Mouse (Mus musculus): ENCODE data around the gene Senp2. TPM values are rescaled to one million over a fixed set of nuclear protein-coding genes. Genes with fewer than 3 reads are reported as not detected.
"Not testable (repeated sequence)": the region's sequence is repeated elsewhere in the genome, so short reads cannot be mapped to it uniquely, and the experiment has no call there.

The Senp2 gene
- polyA plus RNA-seq, 1 experiment, result 66.7 TPM

- TF ChIP-seq POLR2A (IDR thresholded peaks at IDR 0.05; ENCODE audit: borderline replicate concordance, low read depth, low read length) (no peak), CTCF (IDR thresholded peaks at IDR 0.05; ENCODE audit: low read depth, low read length) (no peak)
- no peak overlapping the region for H3K27ac ChIP-seq (ENCODE audit: insufficient read depth, low read depth, low read length)
Measured at GRCm38 (mm10) chr16:21987956-21988355, 21.3 kb upstream of the Senp2 start.

GRCm38 (mm10) chr16:21990893-21991292 is 18.4 kb upstream of the Senp2 start:
- H3K27ac ChIP-seq (ENCODE audit: insufficient read depth, low read depth, low read length); H3K4me3 ChIP-seq (ENCODE audit: insufficient read depth, low read length); H3K4me1 ChIP-seq (ENCODE audit: control insufficient read depth, insufficient read depth, low read length): not testable (repeated sequence)

More at GRCm38 (mm10) chr16:21987956-21988355, 21.3 kb upstream of the Senp2 start:
- Histone ChIP-seq H3K4me3 (ENCODE audit: insufficient read depth, low read length) (no peak overlapping the region), H3K4me1 (ENCODE audit: control insufficient read depth, insufficient read depth, low read length) (peaks cover 3% of the 10 kb centered on the region; the same call in 1 of the 2 replicates)

GRCm38 (mm10) chr16:21991774-21992173 is 17.5 kb upstream of the Senp2 start:
- no peak overlapping the region for H3K27ac ChIP-seq (ENCODE audit: insufficient read depth, low read depth, low read length)
- peaks cover under 1% of the 10 kb centered on the region; the same call in 1 of the 2 replicates for H3K4me1 ChIP-seq (ENCODE audit: control insufficient read depth, insufficient read depth, low read length)
- TF ChIP-seq POLR2A (IDR thresholded peaks at IDR 0.05; ENCODE audit: borderline replicate concordance, low read depth, low read length), result no peak
- no peak for TF ChIP-seq CTCF (IDR thresholded peaks at IDR 0.05; ENCODE audit: low read depth, low read length)
- no peak overlapping the region for H3K4me3 ChIP-seq (ENCODE audit: insufficient read depth, low read length)

- no peak within 1 kb of the TSS for H3K27ac ChIP-seq (ENCODE audit: insufficient read depth, low read depth, low read length)
- peaks cover 12% of the 10 kb centered on the region for H3K4me1 ChIP-seq (ENCODE audit: control insufficient read depth, insufficient read depth, low read length)
- TF ChIP-seq POLR2A (IDR thresholded peaks at IDR 0.05; ENCODE audit: borderline replicate concordance, low read depth, low read length) (no peak), CTCF (IDR thresholded peaks at IDR 0.05; ENCODE audit: low read depth, low read length) (no peak)
- H3K4me3 ChIP-seq (ENCODE audit: insufficient read depth, low read length), result no peak within 1 kb of the TSS
Measured at GRCm38 (mm10) chr16:21995304-21995703, 14.0 kb upstream of the Senp2 start, which contains the start of gene Liph. TSS of gene Liph (minus strand) at chr16:21995663.

- TF ChIP-seq CTCF (IDR thresholded peaks at IDR 0.05; ENCODE audit: low read depth, low read length) (no peak), POLR2A (IDR thresholded peaks at IDR 0.05; ENCODE audit: borderline replicate concordance, low read depth, low read length) (no peak)
Measured at GRCm38 (mm10) chr16:21996402-21996801, 12.9 kb upstream of the Senp2 start.

GRCm38 (mm10) chr16:21996881-21997641 is 12.2 kb upstream of the Senp2 start:
- H3K27ac ChIP-seq (ENCODE audit: insufficient read depth, low read depth, low read length), result no peak overlapping the region
- TF ChIP-seq POLR2A (IDR thresholded peaks at IDR 0.05; ENCODE audit: borderline replicate concordance, low read depth, low read length) (no peak), CTCF (IDR thresholded peaks at IDR 0.05; ENCODE audit: low read depth, low read length) (no peak)
- peaks cover 12% of the 10 kb centered on the region for H3K4me1 ChIP-seq (ENCODE audit: control insufficient read depth, insufficient read depth, low read length)
- no peak overlapping the region for H3K4me3 ChIP-seq (ENCODE audit: insufficient read depth, low read length)

More at GRCm38 (mm10) chr16:21996402-21996801, 12.9 kb upstream of the Senp2 start:
- Histone ChIP-seq H3K27ac (ENCODE audit: insufficient read depth, low read depth, low read length) (no peak overlapping the region), H3K4me3 (ENCODE audit: insufficient read depth, low read length) (no peak overlapping the region), H3K4me1 (ENCODE audit: control insufficient read depth, insufficient read depth, low read length) (peaks cover 12% of the 10 kb centered on the region)

GRCm38 (mm10) chr16:21998061-21998460 is 11.2 kb upstream of the Senp2 start:
- H3K4me1 ChIP-seq (ENCODE audit: control insufficient read depth, insufficient read depth, low read length), result peaks cover 12% of the 10 kb centered on the region
- TF ChIP-seq POLR2A (IDR thresholded peaks at IDR 0.05; ENCODE audit: borderline replicate concordance, low read depth, low read length), result no peak
- no peak overlapping the region for H3K27ac ChIP-seq (ENCODE audit: insufficient read depth, low read depth, low read length)
- H3K4me3 ChIP-seq (ENCODE audit: insufficient read depth, low read length), result no peak overlapping the region

GRCm38 (mm10) chr16:21999941-22000690 is 9.2 kb upstream of the Senp2 start:
- Histone ChIP-seq H3K4me1 (ENCODE audit: control insufficient read depth, insufficient read depth, low read length) (peaks cover 12% of the 10 kb centered on the region), H3K27ac (ENCODE audit: insufficient read depth, low read depth, low read length) (no peak overlapping the region), H3K4me3 (ENCODE audit: insufficient read depth, low read length) (no peak overlapping the region)
- TF ChIP-seq CTCF (IDR thresholded peaks at IDR 0.05; ENCODE audit: low read depth, low read length), result no peak

- no peak for TF ChIP-seq CTCF (IDR thresholded peaks at IDR 0.05; ENCODE audit: low read depth, low read length)
- no peak for TF ChIP-seq POLR2A (IDR thresholded peaks at IDR 0.05; ENCODE audit: borderline replicate concordance, low read depth, low read length)
Measured at GRCm38 (mm10) chr16:22001172-22001571, 8.1 kb upstream of the Senp2 start.

GRCm38 (mm10) chr16:22001606-22002005 is 7.7 kb upstream of the Senp2 start:
- H3K4me1 ChIP-seq (ENCODE audit: control insufficient read depth, insufficient read depth, low read length), result peaks cover 12% of the 10 kb centered on the region
- H3K27ac ChIP-seq (ENCODE audit: insufficient read depth, low read depth, low read length), result no peak overlapping the region
- H3K4me3 ChIP-seq (ENCODE audit: insufficient read depth, low read length), result no peak overlapping the region
- TF ChIP-seq CTCF (IDR thresholded peaks at IDR 0.05; ENCODE audit: low read depth, low read length) (no peak), POLR2A (IDR thresholded peaks at IDR 0.05; ENCODE audit: borderline replicate concordance, low read depth, low read length) (no peak)

More at GRCm38 (mm10) chr16:22001172-22001571, 8.1 kb upstream of the Senp2 start:
- no peak overlapping the region for H3K4me3 ChIP-seq (ENCODE audit: insufficient read depth, low read length)
- peaks cover 12% of the 10 kb centered on the region for H3K4me1 ChIP-seq (ENCODE audit: control insufficient read depth, insufficient read depth, low read length)
- H3K27ac ChIP-seq (ENCODE audit: insufficient read depth, low read depth, low read length), result no peak overlapping the region

Measured in bone marrow macrophage, adult 2 months (primary cell).